Mouse (Mus musculus): ENCODE measurements around the gene Rbfox2.

Gene Rbfox2

DNA sequence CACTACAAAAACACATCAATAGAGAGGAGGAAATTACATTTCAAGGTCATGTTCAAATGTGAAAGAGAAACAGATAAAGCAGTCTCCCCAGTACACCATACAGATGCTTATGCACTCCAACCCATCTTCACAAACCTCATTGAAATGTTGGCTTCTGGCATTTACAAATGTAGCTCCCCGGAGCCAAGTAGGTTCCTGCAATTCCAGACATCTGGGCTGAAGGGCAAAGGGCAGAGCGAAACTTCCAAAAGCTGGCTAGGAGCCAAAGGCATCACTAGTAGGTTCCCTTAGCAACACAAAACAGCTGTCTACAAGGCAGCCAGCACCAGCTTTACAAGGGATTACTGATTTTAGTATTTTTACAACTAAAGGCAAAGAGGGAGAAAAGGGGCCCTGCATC lies 104.6 kb downstream of the Rbfox2 start:
- DNase-seq (ENCODE audit: extremely low read depth, low read depth), result no peak

DNA sequence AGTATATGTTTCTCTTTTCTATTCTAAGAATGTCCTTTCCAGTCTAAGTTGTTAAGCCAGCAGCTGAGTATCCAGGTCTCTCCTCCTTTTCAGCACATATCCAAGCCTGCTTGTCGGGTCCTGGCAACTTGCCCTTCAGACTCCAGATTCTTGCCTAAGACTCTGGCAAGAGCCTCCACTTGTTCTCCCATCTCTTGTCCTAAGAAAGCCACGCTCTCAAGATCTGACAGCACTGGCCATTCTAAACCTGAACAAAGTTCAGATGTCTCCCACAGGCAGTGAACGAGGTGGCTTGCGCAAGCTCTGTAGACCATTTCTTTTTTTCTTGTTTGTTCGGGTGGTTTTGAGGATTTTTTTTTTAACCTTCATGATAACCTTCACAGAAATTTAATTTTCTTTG lies 110.0 kb downstream of the Rbfox2 start:
- DNase-seq (ENCODE audit: extremely low read depth, low read depth), result no peak

DNA sequence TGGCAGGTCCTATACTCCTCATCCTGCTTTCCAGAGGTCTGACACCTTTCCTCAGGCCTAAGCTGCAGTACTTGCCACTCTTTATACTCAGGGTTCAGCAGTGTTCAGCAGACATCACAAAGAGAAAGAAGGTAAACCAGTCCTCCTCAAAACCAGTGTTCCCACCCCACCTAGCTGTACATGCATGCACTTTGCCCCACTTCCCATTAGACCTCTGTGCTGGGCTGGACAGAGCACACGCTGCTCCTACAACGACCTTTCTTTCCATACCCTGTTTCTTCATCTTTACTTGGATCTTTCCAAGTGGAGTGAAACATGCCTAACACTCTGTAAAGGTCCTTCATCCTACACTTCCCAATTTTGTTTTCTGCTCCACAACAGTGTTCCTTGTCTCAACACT lies 110.8 kb downstream of the Rbfox2 start:
- DNase-seq (ENCODE audit: extremely low read depth, low read depth), result no peak

DNA sequence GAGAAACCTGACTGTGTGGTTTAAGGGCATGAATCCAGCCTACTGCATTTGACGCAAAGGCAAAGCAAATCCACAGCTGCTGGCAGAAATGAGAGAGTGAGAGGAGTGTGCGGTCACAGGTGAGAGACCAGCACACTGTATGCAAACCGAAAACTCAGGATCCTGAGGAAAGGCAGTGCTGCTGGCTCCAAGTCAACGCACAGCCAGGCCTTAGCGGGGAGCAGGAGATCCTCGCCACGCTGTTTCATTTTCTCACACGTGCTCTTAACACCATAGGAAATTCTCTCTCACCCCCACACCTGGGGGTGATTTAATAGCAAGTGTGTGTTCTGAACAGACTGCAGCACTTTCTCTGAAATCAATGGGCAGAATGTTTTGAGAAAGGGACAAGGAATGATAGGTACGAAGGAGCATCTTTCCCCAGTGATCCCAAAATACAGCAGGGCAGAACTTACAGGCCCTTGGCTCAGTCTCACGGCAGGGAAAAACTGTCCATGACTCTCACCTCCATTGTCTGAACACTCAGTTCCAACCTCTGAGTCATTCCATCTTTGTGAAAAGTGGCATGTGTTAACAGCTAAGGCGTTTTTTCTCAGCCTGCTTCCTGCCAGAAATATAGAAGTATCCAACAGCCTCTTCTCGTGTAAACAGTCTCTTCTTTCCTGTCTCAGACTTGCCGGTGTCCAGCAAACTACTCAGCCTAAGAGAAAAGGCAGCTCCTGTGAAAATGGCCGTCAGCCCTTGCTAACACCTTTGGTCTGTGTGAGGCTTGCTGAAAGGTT lies 114.5 kb downstream of the Rbfox2 start:
- no peak for DNase-seq (ENCODE audit: extremely low read depth, low read depth)

DNA sequence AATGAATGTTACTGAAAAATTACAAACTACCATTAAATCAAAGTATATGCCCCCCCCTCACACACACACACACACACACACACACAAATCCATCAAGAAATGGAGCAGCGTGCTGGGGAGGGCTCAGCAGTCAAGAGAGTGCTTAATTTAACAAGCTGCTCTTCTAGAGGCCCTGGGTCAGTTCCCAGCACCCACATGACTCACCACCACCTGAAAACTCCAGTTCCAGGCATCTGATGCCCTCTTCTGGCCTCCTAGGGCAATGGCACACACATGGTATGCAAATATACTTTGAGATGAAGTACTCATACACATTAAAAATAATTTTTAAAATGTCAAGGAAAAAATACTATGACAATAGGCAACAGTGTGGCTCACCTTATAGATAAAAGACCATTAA lies 120.7 kb downstream of the Rbfox2 start:
- DNase-seq (ENCODE audit: extremely low read depth, low read depth), result no peak

DNA sequence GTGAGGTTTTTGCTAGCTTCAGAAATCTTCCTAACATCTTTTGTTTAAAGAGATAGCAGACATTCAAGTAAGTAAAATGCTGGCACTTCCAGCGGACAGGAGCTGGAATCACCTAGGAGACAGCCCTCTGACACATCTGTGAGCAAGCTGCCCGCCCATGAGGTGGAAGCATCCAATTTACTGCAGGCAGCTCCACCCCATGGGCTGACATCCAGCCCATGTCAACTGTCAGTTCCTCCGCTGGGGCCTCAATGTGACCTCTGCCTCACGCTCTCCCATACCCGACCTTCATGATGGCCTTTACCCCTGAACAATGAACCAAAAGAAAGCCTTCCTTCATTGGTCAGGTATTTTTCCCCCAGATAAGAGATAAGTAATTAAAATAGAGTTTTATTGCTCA lies 121.2 kb downstream of the Rbfox2 start:
- DNase-seq (ENCODE audit: extremely low read depth, low read depth), result no peak

DNA sequence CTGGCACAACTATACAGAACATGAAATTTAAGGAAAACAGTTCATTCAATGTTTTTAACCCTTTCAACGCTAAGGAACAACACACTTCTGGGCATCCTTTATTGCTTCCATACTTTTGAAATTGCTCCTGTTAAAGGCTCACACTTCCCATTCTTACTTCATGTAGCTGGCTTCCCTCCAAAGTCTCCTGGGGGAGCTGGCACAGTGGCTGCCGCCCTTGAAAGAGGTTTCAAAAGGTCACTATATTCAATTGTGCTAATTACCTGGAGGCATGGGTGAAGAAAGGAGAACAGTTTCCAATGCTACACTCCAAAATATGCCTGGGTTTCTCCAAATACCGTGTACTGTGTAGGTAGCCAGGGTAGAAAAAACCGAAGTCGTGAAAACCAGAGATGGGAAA lies 124.0 kb downstream of the Rbfox2 start:
- DNase-seq (ENCODE audit: extremely low read depth, low read depth), result no peak

DNA sequence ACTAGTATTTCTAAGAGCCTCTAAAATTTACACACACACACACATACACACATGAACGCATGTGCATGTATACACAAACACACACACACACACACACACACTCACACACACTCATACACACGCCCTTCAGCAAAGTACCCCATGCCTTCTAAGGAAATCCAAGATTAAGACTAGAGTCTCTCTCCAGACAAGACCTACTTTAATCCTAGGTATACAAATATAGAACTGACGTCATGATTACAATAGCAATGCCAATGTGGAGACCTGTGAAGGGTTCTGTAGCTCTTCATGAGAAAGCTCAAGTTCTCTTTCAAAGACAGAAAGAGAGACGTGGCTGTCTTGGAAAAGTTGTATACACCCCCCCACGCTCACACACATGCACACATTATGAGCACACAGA lies 132.8 kb downstream of the Rbfox2 start:
- no peak for DNase-seq (ENCODE audit: extremely low read depth, low read depth)

DNA sequence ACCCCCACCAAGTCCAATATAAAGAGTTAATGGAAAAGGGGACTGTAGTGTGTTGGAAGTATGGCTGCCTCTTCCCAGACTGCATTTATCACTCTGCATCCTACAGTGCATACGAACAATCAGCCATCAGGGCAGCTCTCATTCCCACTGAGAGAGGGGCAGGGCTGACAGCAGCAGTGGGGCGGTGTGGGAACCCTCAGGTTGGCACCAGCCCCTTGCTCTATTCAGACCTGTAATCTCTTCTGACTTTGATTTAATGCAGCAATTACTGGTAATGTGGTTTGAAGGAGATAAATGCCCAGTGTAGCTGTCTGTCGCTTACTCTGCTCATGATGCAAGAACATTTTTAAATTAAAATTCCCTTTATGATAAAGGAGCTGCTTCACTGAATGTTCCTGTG lies 134.4 kb downstream of the Rbfox2 start:
- DNase-seq (ENCODE audit: extremely low read depth, low read depth), result no peak

DNA sequence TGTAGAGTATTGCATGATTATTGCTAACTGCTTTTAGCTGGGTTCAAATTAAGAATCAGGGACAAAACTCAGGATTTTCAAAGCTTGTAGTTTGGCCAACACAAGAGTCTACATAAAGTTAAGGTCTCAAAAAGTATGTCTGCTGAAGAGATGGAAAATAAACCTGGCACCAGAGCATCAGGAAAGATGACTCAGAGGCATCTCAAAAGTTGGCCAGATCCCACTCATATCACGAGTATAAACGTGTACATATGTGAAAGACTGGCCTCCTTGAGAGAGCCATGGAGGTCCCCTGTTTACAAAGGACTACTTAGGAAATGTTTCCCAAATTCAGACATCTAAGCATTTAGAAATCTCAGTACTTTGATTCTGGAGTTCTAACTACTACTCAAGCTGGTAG lies 138.0 kb downstream of the Rbfox2 start:
- no peak for DNase-seq (ENCODE audit: extremely low read depth, low read depth)

DNA sequence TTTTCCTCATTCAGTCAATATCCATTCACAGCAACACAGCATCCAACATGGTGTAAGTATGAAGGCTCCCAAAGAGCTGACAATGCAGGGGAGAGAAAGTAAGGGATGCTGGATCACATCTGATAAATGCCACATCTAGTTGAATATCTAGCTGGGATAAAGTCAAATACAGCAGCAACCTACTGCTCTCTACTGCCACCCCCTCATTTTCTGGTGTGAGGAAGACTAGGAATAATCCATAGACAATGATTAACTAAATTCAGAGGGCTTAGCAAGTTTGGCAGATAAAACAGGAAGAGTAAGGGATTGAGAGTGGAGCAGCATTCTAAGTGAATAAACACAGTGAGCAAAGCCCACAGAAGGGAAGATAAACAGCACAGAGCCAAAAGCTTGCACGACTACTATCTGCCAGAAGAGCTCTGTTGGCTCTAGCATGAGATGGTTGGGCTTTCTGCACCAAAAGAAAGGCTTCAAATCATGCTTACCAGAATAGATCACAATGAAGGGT lies 140.5 kb downstream of the Rbfox2 start:
- DNase-seq (ENCODE audit: extremely low read depth, low read depth), result no peak

DNA sequence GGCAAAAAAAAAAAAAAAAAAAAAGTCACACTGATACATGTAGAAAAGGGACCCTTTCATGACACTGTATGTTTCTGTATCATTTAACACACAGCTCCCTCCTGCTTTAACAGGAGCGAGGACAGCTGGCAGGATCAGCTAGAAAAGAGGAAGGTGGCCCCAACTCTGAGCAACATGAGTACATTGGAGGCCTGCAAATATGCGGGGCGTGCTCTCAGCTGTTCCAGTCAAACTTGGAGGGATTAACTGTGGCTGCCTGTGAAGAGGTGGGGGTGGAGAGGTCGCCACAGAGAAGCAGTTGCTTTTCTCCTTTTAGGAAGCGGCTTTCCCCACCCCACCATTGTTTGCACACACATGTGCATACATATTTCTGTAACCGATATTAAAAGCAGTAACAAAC lies 143.5 kb downstream of the Rbfox2 start:
- no peak for DNase-seq (ENCODE audit: extremely low read depth, low read depth)

DNA sequence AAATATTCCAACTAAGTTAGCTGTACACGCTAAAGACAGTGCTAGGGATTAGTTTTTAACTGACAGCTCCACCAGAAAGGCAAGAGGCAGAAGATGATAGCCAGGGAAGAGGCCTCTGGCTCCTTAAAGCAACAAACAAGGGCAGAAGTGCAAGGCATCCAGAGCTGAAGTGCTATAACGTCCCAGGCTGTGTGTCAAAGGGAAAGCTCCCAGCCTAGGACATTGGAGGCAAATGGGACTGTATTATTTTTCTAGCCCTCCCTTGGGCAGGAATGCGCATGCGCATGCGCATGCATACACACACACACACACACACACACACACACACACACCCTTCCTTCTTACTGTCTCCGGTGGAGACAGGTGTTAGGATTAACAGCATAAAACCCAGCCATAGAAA lies 143.9 kb downstream of the Rbfox2 start:
- DNase-seq (ENCODE audit: extremely low read depth, low read depth), result no peak

DNA sequence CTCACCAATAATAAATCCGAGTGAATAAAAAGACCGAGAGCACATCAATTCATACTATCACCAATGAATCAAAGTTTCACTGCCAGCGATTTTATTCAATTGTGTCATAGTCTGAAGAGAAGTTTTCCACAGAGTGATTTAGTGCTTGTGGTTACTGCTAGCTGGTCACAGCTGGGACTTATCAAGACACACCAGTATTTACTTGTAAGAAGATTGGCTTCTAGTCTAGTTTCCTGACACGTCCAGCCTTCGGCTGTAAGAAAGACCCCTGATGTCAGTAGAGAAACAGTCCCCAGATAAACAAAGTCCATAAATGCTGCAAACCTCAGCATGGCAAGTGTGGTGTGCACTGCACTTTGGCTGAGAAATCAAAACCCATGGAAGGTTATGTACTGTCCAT lies 145.4 kb downstream of the Rbfox2 start:
- DNase-seq (ENCODE audit: extremely low read depth, low read depth), result no peak

DNA sequence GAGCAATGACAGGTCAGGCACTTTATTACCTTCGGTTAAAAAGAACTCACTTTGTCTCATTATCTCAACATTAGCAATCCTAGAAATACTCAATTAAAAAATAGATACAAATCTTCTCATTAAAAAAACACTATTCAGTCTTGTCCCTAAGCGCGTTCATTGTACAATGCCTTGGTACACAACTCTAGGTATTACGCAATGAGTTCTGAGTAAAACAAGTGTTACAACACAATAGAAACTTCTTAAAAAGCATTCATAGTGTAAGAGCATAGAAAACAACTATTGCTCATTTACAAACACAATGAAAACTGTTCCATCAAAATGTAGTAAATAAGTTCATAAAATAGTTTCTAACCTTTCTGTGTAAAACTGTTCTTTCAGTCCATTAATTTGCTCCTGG lies 146.0 kb downstream of the Rbfox2 start:
- DNase-seq (ENCODE audit: extremely low read depth, low read depth), result no peak

DNA sequence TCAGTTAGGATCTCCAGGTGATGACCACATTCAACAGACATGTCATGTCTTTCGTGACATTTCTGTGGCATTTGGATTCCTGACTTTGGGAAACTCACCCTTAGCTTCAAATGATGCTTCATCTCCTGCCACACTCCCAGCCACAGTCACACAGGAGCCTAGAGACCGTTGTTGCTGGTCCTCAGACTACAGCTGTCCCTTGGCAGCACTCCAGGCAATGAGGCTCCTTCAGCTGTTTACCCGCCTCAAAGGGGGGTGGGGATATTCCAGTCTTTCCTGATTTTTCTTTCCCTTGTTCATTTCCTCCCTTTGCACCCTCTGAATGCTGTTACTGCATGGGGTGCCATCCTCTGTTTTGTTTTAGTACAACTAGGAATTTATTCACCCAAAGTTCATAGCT lies 150.3 kb downstream of the Rbfox2 start:
- no peak for DNase-seq (ENCODE audit: extremely low read depth, low read depth)

DNA sequence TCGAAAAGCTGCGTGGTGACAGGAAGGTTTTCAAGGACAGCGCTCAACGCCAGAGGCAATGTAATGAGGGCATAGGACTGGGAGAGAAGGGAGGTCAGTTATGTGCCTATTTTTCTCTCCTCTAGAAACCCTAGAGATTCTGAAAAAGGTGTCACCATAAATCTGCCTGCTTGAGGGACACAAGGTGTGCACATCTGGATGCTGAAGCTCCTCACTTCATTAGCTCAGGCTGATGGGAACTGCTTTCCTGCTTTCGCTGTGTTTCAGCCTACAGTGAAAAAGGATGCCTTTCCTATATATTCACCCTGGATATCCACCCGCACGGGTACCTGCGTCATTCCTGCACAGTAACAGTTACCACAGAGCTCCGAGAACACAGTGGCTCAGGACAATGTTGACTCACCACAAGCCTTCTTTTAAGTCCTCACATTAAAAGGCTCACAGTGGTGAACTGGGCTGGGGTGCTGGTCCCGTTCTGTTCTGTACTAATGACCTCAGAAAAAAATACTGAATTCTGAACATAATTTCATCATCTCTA lies 152.5 kb downstream of the Rbfox2 start:
- no peak for DNase-seq (ENCODE audit: extremely low read depth, low read depth)

DNA sequence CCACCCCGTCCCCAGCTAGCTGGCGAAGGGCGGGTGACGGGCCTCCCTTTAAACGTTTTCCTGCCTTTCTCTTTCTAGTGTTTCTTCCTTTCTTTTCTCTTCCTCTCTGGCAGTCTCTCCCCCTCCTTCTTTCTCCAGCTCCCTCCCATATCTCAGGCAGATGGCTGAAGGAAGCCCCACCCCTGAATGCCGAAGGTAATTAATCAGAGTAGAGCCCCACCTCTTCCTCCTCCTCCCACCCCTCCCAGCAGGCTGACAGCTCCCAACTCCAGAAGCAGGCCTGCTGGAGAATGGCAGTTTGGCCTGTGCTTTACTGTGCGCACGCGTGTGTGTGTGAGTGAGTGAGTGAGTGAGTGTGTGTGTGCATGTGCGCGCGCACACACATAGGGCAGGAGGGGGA lies 153.2 kb downstream of the Rbfox2 start:
- peak; percentile 10 for DNase-seq (ENCODE audit: extremely low read depth, low read depth)

DNA sequence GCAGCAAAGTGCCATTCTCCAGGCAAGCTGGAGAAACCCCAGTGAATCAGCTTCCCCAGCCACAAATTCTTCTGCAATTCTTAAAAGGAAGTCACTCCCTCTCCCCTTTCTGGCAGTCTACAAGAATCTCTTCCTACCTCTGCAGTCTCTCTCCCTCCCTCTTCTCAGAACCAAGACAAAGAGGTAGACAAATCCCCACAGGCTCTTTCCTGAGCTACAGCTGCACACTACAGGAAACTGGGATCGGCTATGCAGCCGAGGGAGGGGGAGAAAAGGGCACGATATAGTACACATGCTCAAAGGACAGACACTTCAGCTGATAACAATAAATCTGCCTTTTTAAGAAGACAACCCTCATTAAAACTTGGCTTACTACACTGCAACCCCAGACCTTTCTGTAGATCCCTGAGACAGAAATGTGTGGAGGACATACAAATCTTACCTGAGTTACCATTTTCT lies 153.7 kb downstream of the Rbfox2 start:
- DNase-seq (ENCODE audit: extremely low read depth, low read depth), result no peak

DNA sequence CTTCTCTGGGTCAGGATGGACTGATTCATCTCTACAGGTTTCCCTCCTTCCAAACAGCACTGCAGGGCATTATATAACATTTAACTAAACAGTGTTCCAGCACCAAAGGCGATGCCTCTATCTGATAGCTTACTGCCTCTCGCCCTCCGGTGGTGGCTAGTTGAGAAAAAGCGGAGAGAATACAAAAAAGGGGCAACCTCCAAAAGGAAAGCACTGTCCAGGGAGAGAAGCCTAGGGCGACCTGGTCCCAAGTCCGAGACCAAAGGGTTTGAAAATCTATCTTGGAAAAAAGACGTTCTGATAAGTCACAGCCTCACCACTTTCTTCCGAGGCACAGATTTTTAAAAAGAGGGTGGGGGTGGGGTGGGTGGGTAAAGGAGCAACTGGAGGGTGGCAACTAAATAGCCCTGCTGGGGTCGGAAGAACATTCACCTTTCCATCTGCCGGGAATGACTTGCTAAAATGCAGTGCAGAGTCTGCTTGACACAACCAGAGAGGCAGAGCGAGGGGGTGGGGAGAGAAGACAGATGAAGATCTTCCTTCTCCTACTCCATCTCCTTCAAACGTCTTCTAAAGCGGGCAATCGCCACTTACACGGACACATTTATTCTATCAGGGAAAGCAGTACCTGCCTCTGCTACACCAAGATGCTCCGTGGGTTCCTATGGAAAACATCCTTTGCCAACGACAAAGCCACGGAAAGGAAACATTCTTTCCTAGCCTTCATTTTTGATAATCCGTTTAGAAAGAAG lies 154.3 kb downstream of the Rbfox2 start:
- no peak for DNase-seq (ENCODE audit: extremely low read depth, low read depth)

DNA sequence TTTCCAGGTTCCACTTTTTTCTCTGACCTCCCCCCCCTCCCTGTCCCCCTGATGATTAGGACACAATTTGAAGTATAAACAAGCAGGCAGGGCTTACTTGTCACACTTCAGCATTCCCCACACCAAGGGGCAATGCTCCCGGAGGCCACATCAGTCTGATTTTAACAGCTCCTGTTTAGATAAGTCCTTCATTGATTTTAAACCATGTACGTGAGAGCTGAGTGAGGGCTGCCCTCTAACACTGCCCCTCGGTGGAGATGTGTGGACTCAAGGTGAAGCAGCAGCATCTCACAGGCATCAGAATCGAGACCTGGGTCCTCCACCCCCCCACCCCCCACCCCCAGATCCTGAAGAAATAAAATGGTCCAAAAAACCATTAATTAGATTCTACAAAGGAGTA lies 155.0 kb downstream of the Rbfox2 start:
- no peak for DNase-seq (ENCODE audit: extremely low read depth, low read depth)

DNA sequence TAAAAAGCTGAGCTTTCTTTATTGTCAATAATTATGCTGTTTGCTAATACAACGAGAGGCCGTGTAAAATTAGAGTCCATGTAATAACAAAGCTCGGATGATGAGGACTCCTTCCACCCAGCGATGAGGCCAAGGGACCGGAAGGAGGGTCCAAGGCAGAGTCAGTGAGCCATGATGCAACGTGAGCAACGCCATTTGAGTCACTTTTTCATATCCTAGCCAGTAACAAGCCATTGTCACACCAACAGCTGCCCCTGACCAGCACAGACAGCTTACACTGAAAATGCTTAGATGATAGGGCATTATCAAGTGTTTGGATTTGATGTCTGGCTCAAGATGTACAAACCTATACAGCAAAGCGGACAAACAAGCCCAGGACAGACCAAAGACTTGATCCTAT lies 155.6 kb downstream of the Rbfox2 start:
- no peak for DNase-seq (ENCODE audit: extremely low read depth, low read depth)
